Mouse (Mus musculus) kidney, embryonic 14.5 days (tissue): ENCODE results near the gene Jade2. TPM values are rescaled to one million over a fixed set of nuclear protein-coding genes. Genes with fewer than 3 reads are reported as not detected.

Experiments
- ATAC-seq: fragments of 200-750 bp; cut with Nextera tagmentation; 2 replicates; pipeline ENCODE4 v1.8.0; 2017; ENCODE audit warnings: moderate number of reproducible peaks, mild to moderate bottlenecking, moderate TSS enrichment, moderate library complexity; ENCODE audit not compliant: low FRiP score, low TSS enrichment
- H3K27ac ChIP-seq: fragments of 300-500 bp; sonication (generic); 2 replicates; pipeline ENCODE4 v1.5.1; 2014; ENCODE audit warnings: low read depth, mild to moderate bottlenecking, low read length, moderate library complexity, mixed read lengths
- H3K27me3 ChIP-seq: fragments of 300-500 bp; sonication (generic); 2 replicates; pipeline ENCODE4 v1.6.1; 2014; ENCODE audit warnings: mild to moderate bottlenecking, low read length; ENCODE audit not compliant: control insufficient read depth, insufficient read depth
- H3K36me3 ChIP-seq: fragments of 300-500 bp; sonication (generic); 2 replicates; pipeline ENCODE4 v1.6.1; 2014; ENCODE audit warnings: low read length, mixed read lengths; ENCODE audit not compliant: control insufficient read depth, insufficient read depth
- H3K4me1 ChIP-seq: fragments of 300-500 bp; sonication (generic); 2 replicates; pipeline ENCODE4 v1.6.1; 2014; ENCODE audit warnings: low read length, mixed read lengths; ENCODE audit not compliant: control insufficient read depth, insufficient read depth
- H3K4me2 ChIP-seq: fragments of 300-500 bp; sonication (generic); replicated peaks from 2 replicates; pipeline ENCODE4 v1.6.1; 2014; ENCODE audit warnings: low read depth, mild to moderate bottlenecking, low read length
- H3K4me3 ChIP-seq: fragments of 300-500 bp; sonication (generic); 2 replicates; pipeline ENCODE4 v1.5.1; 2014; ENCODE audit warnings: mild to moderate bottlenecking, low read length
- H3K9ac ChIP-seq: fragments of 300-500 bp; sonication (generic); 2 replicates; pipeline ENCODE4 v1.6.1; 2014; ENCODE audit warnings: low read depth, mild to moderate bottlenecking, low read length, moderate library complexity
- H3K9me3 ChIP-seq: fragments of 300-500 bp; sonication (generic); 2 replicates; pipeline ENCODE4 v1.6.1; 2016; ENCODE audit warnings: low read length; ENCODE audit not compliant: control insufficient read depth
- WGBS: fragments of 180-500 bp; shearing (Covaris S2); extraction: QIAGEN DNeasy Blood & Tissue Kit; methylation state at CpG from one replicate; pipeline ENCODE4 v1.1.7; 2014; 5-methylcytosine and 5-hydroxymethylcytosine counted together
- polyA plus RNA-seq: library from polyadenylated mRNA; unstranded; fragments of >200 nt; fragmentation: Nextera tagmentation; extraction: Ambion mirVana; gene quantifications from 2 replicates; pipeline ENCODE4 v1.2.1, GENCODE M21; 2014

Gene Jade2
- polyA plus RNA-seq, 1 experiment from 2014 or later, result 0.38 TPM

DNA sequence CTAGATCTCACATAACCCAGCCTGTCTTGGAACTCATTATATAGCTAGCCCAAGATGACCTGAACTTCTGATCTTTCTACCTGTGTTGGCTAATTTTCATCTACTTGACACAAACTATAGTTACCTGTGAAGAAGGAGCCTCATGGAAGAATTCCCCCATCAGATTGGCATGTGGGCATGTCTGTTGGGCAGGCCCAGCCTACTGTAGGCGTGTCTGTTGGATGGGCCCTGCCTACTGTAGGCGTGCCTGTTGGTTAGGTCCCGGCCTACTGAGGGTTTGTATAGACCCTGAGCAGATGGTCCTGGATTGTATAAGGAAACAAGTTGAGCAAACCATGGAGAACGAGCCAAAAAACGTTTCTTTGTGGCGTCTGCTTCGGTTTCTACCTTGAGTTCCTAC, 24.3 kb upstream of the Jade2 start:
- Histone ChIP-seq H3K27ac (no peak overlapping the region), H3K4me1 (no peaks in the 10 kb centered on the region), H3K27me3 (no peaks in the 10 kb centered on the region), H3K9ac (no peak overlapping the region), H3K4me2 (no peak overlapping the region), H3K36me3 (no peaks in the 10 kb centered on the region), H3K9me3 (peaks cover 3% of the 10 kb centered on the region; the same call in 1 of the 2 replicates), H3K4me3 (no peak overlapping the region)
- WGBS, result 82% methylated on average over 7 of the region's 7 CpGs
- no peak for ATAC-seq

DNA sequence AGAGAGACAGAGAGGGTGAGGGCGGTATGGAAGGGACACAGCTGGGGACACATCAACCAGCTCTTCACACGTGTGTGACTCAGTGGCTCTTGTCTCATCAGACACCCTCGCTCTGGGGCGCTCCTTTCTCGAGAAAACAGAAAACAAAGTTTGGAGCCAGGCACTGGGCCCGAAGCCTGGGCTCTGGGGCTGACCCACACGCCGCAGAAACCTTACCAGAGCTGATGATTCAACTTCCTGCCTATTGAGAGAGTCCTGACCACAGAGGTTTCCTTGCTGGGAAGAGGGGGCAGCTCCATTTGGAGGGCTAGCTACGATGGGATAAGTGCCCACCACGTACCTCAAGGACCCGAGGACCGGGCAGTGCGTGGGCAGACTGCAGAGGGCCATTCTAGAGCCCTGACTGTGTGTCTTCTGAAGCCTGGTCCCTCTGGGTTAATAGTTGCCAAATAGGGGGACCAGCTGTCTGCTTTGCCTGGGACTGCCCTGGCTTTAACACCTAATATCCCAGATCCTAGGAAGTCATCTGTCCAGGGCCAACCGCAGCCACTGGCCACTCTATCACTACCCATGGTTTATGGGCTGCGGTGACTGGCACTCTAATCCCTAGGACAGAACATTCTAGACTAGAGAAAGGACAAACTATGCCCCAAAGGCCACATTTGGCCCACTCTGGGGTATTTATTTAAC, 23.7 kb upstream of the Jade2 start:
- WGBS, result 84% methylated on average over 15 of the region's 15 CpGs
- no peaks in the 10 kb centered on the region for H3K27me3 ChIP-seq
- H3K9ac ChIP-seq, result no peak overlapping the region
- H3K4me2 ChIP-seq, result no peak overlapping the region
- no peak overlapping the region for H3K27ac ChIP-seq
- H3K9me3 ChIP-seq, result peaks cover 3% of the 10 kb centered on the region; the same call in 1 of the 2 replicates
- H3K36me3 ChIP-seq, result no peaks in the 10 kb centered on the region
- no peak overlapping the region for H3K4me3 ChIP-seq
- no peaks in the 10 kb centered on the region for H3K4me1 ChIP-seq
- no peak for ATAC-seq

- no peak overlapping the region for H3K9ac ChIP-seq
- no peak overlapping the region for H3K27ac ChIP-seq
- no peak for ATAC-seq
- no peak overlapping the region for H3K4me2 ChIP-seq
- no peak overlapping the region for H3K4me3 ChIP-seq
- 77% methylated on average over 4 of the region's 4 CpGs for WGBS
- H3K9me3 ChIP-seq, result peaks cover 3% of the 10 kb centered on the region; the same call in 1 of the 2 replicates
- no peaks in the 10 kb centered on the region for H3K36me3 ChIP-seq
- no peaks in the 10 kb centered on the region for H3K27me3 ChIP-seq
- H3K4me1 ChIP-seq, result no peaks in the 10 kb centered on the region
Measured at GRCm38 (mm10) chr11:51876943-51877344, 19.5 kb upstream of the Jade2 start.

GRCm38 (mm10) chr11:51875792-51876195, 18.3 kb upstream of the Jade2 start:
- no peak for ATAC-seq
- H3K9me3 ChIP-seq, result peaks cover 3% of the 10 kb centered on the region; the same call in 1 of the 2 replicates
- H3K9ac ChIP-seq, result no peak overlapping the region
- H3K27ac ChIP-seq, result no peak overlapping the region
- no peaks in the 10 kb centered on the region for H3K27me3 ChIP-seq
- 26% methylated on average over 4 of the region's 4 CpGs for WGBS
- no peak overlapping the region for H3K4me3 ChIP-seq
- no peaks in the 10 kb centered on the region for H3K4me1 ChIP-seq
- no peak overlapping the region for H3K4me2 ChIP-seq
- no peaks in the 10 kb centered on the region for H3K36me3 ChIP-seq

DNA sequence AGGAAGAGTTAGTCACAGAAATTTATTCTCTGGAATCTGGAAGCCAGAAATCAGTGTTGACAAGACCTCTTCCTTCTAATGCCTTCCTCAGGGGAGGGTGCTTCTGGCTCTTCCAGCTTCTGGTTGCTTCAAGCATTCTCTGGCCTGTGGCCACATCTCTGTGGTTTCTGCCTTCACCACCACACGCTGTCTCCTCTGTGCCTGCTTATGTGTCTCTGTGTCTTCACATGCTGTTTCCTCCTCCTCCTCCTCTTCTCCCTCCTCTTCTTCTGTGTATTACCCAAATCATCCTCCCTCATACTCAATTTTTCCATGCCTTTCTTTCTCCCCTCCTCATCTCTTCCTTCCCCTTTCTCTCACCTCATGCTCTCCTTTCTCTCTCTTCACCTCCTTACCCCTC, 17.6 kb upstream of the Jade2 start:
- H3K27ac ChIP-seq, result no peak overlapping the region
- H3K4me1 ChIP-seq, result no peaks in the 10 kb centered on the region
- H3K4me2 ChIP-seq, result no peak overlapping the region
- ATAC-seq, result no peak
- no peak overlapping the region for H3K9ac ChIP-seq
- peaks cover 3% of the 10 kb centered on the region; the same call in 1 of the 2 replicates for H3K9me3 ChIP-seq
- H3K4me3 ChIP-seq, result no peak overlapping the region
- no peaks in the 10 kb centered on the region for H3K36me3 ChIP-seq
- H3K27me3 ChIP-seq, result no peaks in the 10 kb centered on the region
- WGBS, result 89% methylated on average over 1 of the region's 1 CpGs

GRCm38 (mm10) chr11:51874266-51875036, 17.0 kb upstream of the Jade2 start:
- no peak overlapping the region for H3K4me3 ChIP-seq
- no peak overlapping the region for H3K4me2 ChIP-seq
- WGBS, result 80% methylated on average over 7 of the region's 7 CpGs
- no peaks in the 10 kb centered on the region for H3K4me1 ChIP-seq
- H3K9ac ChIP-seq, result no peak overlapping the region
- no peaks in the 10 kb centered on the region for H3K36me3 ChIP-seq
- no peaks in the 10 kb centered on the region for H3K9me3 ChIP-seq
- H3K27me3 ChIP-seq, result no peaks in the 10 kb centered on the region
- ATAC-seq, result no peak
- H3K27ac ChIP-seq, result no peak overlapping the region

GRCm38 (mm10) chr11:51873141-51873540, 15.7 kb upstream of the Jade2 start:
- 94% methylated on average over 5 of the region's 5 CpGs for WGBS

DNA sequence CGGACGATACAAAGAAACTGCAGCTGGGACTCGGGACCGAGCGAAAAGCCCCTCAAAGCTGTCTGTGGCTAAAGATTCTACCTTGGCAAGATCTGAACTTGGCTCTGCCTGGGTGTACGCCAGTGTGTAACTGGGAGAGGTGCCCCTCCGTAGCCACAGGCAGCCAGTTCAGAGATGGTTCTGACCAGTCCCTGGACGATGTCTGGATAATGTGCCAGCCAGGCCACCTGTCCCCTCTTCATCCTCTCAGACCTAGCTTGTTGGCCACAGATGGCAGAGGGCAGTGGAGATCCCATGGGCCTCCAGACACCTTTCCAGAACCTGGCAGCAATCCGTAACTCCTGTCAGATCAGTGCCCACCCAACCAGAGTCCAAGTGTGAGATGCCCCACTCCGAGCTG, 9.8 kb upstream of the Jade2 start:
- H3K36me3 ChIP-seq, result no peaks in the 10 kb centered on the region
- H3K27me3 ChIP-seq, result no peaks in the 10 kb centered on the region
- no peaks in the 10 kb centered on the region for H3K9me3 ChIP-seq
- no peaks in the 10 kb centered on the region for H3K4me1 ChIP-seq
- H3K9ac ChIP-seq, result no peak overlapping the region
- no peak overlapping the region for H3K4me2 ChIP-seq
- H3K4me3 ChIP-seq, result no peak overlapping the region
- 87% methylated on average over 10 of the region's 10 CpGs for WGBS
- H3K27ac ChIP-seq, result no peak overlapping the region
- ATAC-seq, result no peak

More at GRCm38 (mm10) chr11:51873141-51873540, 15.7 kb upstream of the Jade2 start:
- Histone ChIP-seq H3K27me3 (no peaks in the 10 kb centered on the region), H3K4me3 (no peak overlapping the region), H3K27ac (no peak overlapping the region), H3K36me3 (no peaks in the 10 kb centered on the region), H3K9me3 (no peaks in the 10 kb centered on the region), H3K9ac (no peak overlapping the region), H3K4me2 (no peak overlapping the region), H3K4me1 (no peaks in the 10 kb centered on the region)
- no peak for ATAC-seq

DNA sequence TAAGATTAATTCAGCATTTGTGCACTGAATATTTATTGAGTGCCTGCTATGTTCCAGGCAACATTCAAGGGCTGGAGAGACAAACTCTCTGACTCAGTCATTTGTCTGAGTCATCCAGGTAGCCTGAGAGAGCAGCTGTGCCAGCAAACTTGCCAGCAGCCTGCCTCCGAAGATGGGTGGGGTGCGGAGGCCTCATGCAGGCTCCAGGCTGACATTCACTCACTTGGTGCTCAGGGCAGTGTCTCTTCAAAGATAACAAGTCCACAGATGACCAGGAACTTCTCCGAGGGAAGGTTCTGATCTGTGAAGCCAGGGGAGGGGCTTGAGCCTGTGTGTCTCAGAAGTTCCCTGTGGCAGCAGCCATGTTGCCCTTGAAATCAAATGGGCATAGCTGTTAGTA, 8.6 kb upstream of the Jade2 start:
- no peak for ATAC-seq
- H3K4me1 ChIP-seq, result no peaks in the 10 kb centered on the region
- no peaks in the 10 kb centered on the region for H3K9me3 ChIP-seq
- no peak overlapping the region for H3K27ac ChIP-seq
- no peak overlapping the region for H3K4me2 ChIP-seq
- no peaks in the 10 kb centered on the region for H3K36me3 ChIP-seq
- H3K4me3 ChIP-seq, result no peak overlapping the region
- no peak overlapping the region for H3K9ac ChIP-seq
- no peaks in the 10 kb centered on the region for H3K27me3 ChIP-seq
- WGBS, result 71% methylated on average over 3 of the region's 3 CpGs
